Mouse (Mus musculus) liver, embryonic 16.5 days (tissue): Measurements from ENCODE around the gene Lemd1. TPM values are rescaled to one million over a fixed set of nuclear protein-coding genes. Genes with fewer than 3 reads are reported as not detected.

Source experiments
- ATAC-seq: fragments of 200-750 bp; cut with Nextera tagmentation; 2 replicates; pipeline ENCODE4 v1.8.0; 2017; ENCODE audit warnings: low read depth, mild to moderate bottlenecking, moderate number of reproducible peaks, moderate library complexity
- H3K27ac ChIP-seq: fragments of 300-500 bp; sonication (generic); 2 replicates; pipeline ENCODE4 v1.5.1; 2014; ENCODE audit warnings: mild to moderate bottlenecking, low read length
- H3K27me3 ChIP-seq: fragments of 300-500 bp; sonication (generic); 2 replicates; pipeline ENCODE4 v1.6.1; 2014; ENCODE audit warnings: low read depth, low read length, mixed read lengths; ENCODE audit not compliant: control insufficient read depth, insufficient read depth
- H3K36me3 ChIP-seq: fragments of 300-500 bp; sonication (generic); 2 replicates; pipeline ENCODE4 v1.6.1; 2014; ENCODE audit warnings: mild to moderate bottlenecking; ENCODE audit not compliant: control insufficient read depth, insufficient read depth
- H3K4me1 ChIP-seq: fragments of 300-500 bp; sonication (generic); 2 replicates; pipeline ENCODE4 v1.6.1; 2014; ENCODE audit warnings: low read depth, low read length, mixed read lengths; ENCODE audit not compliant: control insufficient read depth
- H3K4me2 ChIP-seq: fragments of 300-500 bp; sonication (generic); 2 replicates; pipeline ENCODE4 v1.6.1; 2014; ENCODE audit warnings: low read depth, low read length, mixed read lengths
- H3K4me3 ChIP-seq: fragments of 300-500 bp; sonication (generic); 2 replicates; pipeline ENCODE4 v1.5.1; 2014; ENCODE audit warnings: low read depth, mild to moderate bottlenecking, low read length
- H3K9ac ChIP-seq: fragments of 300-500 bp; sonication (generic); 2 replicates; pipeline ENCODE4 v1.6.1; 2014; ENCODE audit warnings: low read depth, low read length
- H3K9me3 ChIP-seq: fragments of 300-500 bp; sonication (generic); replicated peaks from 2 replicates; pipeline ENCODE4 v1.6.1; 2016; ENCODE audit warnings: low read length; ENCODE audit not compliant: control insufficient read depth
- WGBS: fragments of 180-500 bp; shearing (Covaris S2); extraction: QIAGEN DNeasy Blood & Tissue Kit; methylation state at CpG from one replicate; pipeline ENCODE4 v1.1.7; 2014; ENCODE audit not compliant: insufficient replicate concordance; 5-methylcytosine and 5-hydroxymethylcytosine counted together
- microRNA counts: library from miRNA; unstranded; fragments of <30 nt; microRNA quantifications from one replicate; lab custom pipeline; 2016
- microRNA-seq: library from miRNA; unstranded; fragments of <30 nt; microRNA quantifications from one replicate; pipeline ENCODE4, GENCODE M21; 2016
- polyA plus RNA-seq: library from polyadenylated mRNA; unstranded; fragments of >200 nt; fragmentation: Nextera tagmentation; extraction: Ambion mirVana; gene quantifications from 2 replicates; pipeline ENCODE4 v1.2.1, GENCODE M21; 2015

Lemd1 gene
- polyA plus RNA-seq, 1 experiment from 2014 or later: not detected

DNA sequence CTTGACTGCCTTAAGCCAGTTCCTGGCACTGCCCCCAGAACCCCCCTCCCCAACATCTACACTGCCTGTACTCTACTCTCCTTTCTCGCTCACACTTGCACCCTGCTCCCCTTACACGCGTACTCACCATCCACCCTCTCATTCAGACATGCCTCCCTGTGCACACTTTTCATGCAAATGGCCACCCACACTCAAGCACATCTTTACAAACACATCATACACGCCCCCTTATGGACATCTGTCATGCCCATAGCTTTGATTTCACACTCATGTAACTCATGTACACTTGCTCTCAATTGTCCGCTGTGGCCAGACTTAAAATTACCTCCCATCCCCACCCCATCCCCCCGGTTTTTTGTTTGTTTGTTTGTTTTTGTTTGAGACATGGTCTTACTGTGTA, 116.7 kb downstream of the Lemd1 start:
- Histone ChIP-seq H3K4me1 (no peaks in the 10 kb centered on the region; the same call in 1 of the 2 replicates), H3K9me3 (no peaks in the 10 kb centered on the region), H3K4me3 (no peak overlapping the region), H3K36me3 (no peaks in the 10 kb centered on the region), H3K27ac (no peak overlapping the region), H3K9ac (no peak overlapping the region), H3K27me3 (peaks cover 9% of the 10 kb centered on the region), H3K4me2 (no peak overlapping the region)
- no peak for ATAC-seq
- WGBS: 68% methylated on average over 6 of the region's 6 CpGs

DNA sequence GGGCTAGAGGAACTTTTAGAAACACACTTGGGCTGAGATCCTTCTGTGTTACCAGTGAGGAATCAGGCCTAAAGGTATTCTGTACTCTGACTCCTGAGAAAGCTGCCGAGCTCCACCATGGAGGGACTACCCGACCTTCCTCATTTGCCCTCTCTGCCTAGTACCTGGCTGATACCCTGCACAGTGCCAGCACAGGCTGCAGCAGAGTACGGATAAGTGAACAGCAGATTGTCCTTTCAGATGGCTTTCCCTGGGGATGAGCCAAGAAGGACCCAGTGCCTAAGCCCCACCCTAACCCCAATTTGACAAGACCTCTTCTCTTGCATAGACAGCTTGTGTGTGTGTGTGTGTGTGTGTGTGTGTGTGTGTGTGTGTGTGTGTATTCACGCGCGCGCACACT, 117.4 kb downstream of the Lemd1 start:
- ATAC-seq: no peak
- no peak overlapping the region for H3K9ac ChIP-seq
- H3K36me3 ChIP-seq: no peaks in the 10 kb centered on the region
- peaks cover 8% of the 10 kb centered on the region for H3K27me3 ChIP-seq
- WGBS: 66% methylated on average over 7 of the region's 7 CpGs
- H3K4me1 ChIP-seq: no peaks in the 10 kb centered on the region; the same call in 1 of the 2 replicates
- H3K27ac ChIP-seq: no peak overlapping the region
- no peak overlapping the region for H3K4me3 ChIP-seq
- no peaks in the 10 kb centered on the region for H3K9me3 ChIP-seq
- H3K4me2 ChIP-seq: no peak overlapping the region

MicroRNAs encoded within 50 kb of the gene (microRNA counts, 519-probe panel; counts per million panel counts)
- 1,181 counts per million, percentile 8 among the panel's probes with 10 or more counts for microRNA mmu-miR-135b (lab: Ali Mortazavi, UCI)

Small RNA genes lying within 50 kb of the gene (microRNA-seq; reads per million reads assigned to microRNA genes)
- gene Mir135b: 20.4 reads per million, percentile 37 among the genes with 10 or more reads in this experiment

Other genes with a start within 250 kb of the Lemd1 start
- 3.0 and 3.2 TPM in 2 replicates for gene Slc45a3, start 228.5 kb upstream of the Lemd1 start, polyA plus RNA-seq
- 8.6 and 10.0 TPM in 2 replicates for gene Elk4, start 183.8 kb upstream of the Lemd1 start, polyA plus RNA-seq
- 5.3 and 6.3 TPM in 2 replicates for gene Mfsd4a, start 123.4 kb upstream of the Lemd1 start, polyA plus RNA-seq
- gene Cdk18, start 51.7 kb upstream of the Lemd1 start, polyA plus RNA-seq: 1.3 and 1.4 TPM in 2 replicates
- not detected in 2 replicates for gene AC124108.1, start within 50 bp of the Lemd1 start, polyA plus RNA-seq
- not detected in 2 replicates for gene Gm10188, start 38.3 kb downstream of the Lemd1 start, polyA plus RNA-seq
- 0.06 and 0.11 TPM in 2 replicates for gene Klhdc8a, start 107.2 kb downstream of the Lemd1 start, polyA plus RNA-seq
- gene Nuak2, start 124.7 kb downstream of the Lemd1 start, polyA plus RNA-seq: 3.2 and 3.6 TPM in 2 replicates
- gene Tmcc2, start 199.8 kb downstream of the Lemd1 start, polyA plus RNA-seq: 631 and 674 TPM in 2 replicates
- gene Dstyk, start 226.1 kb downstream of the Lemd1 start, polyA plus RNA-seq: 4.4 and 5.0 TPM in 2 replicates